Mouse (Mus musculus) liver, adult 2 months (tissue): ENCODE measurements around the gene Glrp1. TPM values are rescaled to one million over a fixed set of nuclear protein-coding genes. Genes with fewer than 3 reads are reported as not detected.

Experiments
- DNase-seq: peaks from one replicate; pipeline ENCODE4 v3.0.0-alpha.2; 2011; ENCODE audit warnings: low read depth, low spot score; ENCODE audit errors: extremely low read depth
- H3K27ac ChIP-seq: fragments of 200-500 bp; replicated peaks from 2 replicates; pipeline ENCODE4 v1.5.1; 2012; ENCODE audit warnings: low read depth, mild to moderate bottlenecking, control low read depth, inconsistent platforms, low read length; ENCODE audit not compliant: insufficient read depth
- H3K27me3 ChIP-seq: fragments of 200-500 bp; 2 replicates; pipeline ENCODE4 v1.6.1; 2012; ENCODE audit warnings: mild to moderate bottlenecking, moderate library complexity, low read length, inconsistent platforms; ENCODE audit not compliant: control insufficient read depth, insufficient read depth
- H3K36me3 ChIP-seq: fragments of 200-500 bp; 2 replicates; pipeline ENCODE4 v1.6.1; 2012; ENCODE audit warnings: low read length, inconsistent platforms; ENCODE audit not compliant: control insufficient read depth, insufficient read depth
- H3K4me1 ChIP-seq: fragments of 200-500 bp; 2 replicates; pipeline ENCODE4 v1.6.1; 2011; ENCODE audit warnings: low read length; ENCODE audit not compliant: control insufficient read depth, insufficient read depth
- H3K4me3 ChIP-seq: fragments of 200-500 bp; 2 replicates; pipeline ENCODE4 v1.5.1; 2011; ENCODE audit warnings: low read depth, mild to moderate bottlenecking, control low read depth, low read length, moderate library complexity; ENCODE audit not compliant: insufficient read depth
- H3K79me2 ChIP-seq: fragments of 200-500 bp; 2 replicates; pipeline ENCODE4 v1.6.1; 2012; ENCODE audit warnings: inconsistent platforms, mild to moderate bottlenecking, low read length, moderate library complexity; ENCODE audit not compliant: control insufficient read depth, insufficient read depth
- H3K9ac ChIP-seq: fragments of 200-500 bp; 2 replicates; pipeline ENCODE4 v1.6.1; 2012; ENCODE audit warnings: low read depth, mild to moderate bottlenecking, control low read depth, inconsistent platforms, low read length
- CTCF ChIP-seq: fragments of 200-500 bp; IDR thresholded peaks from 2 replicates; pipeline ENCODE4 v1.5.1; 2011; ENCODE audit warnings: low read depth, low read length, control low read depth
- POLR2A ChIP-seq: fragments of 200-500 bp; IDR thresholded peaks from 2 replicates; pipeline ENCODE4 v1.6.1; 2011; ENCODE audit warnings: low read length, control low read depth; ENCODE audit not compliant: insufficient read depth; ENCODE audit errors: extremely low read depth
- WGBS: fragments of 180-500 bp; shearing (Covaris S2); methylation state at CpG from one replicate; pipeline ENCODE4 v1.1.7; 2018; 5-methylcytosine and 5-hydroxymethylcytosine counted together
- polyA plus RNA-seq: library from polyadenylated mRNA; depleted of rRNA; stranded (reverse); fragments of >200 nt; gene quantifications from 2 replicates; pipeline ENCODE4 v1.2.3, GENCODE M21; 2012
- total RNA-seq: library from RNA; depleted of rRNA; stranded (reverse); fragments of >200 nt; gene quantifications from 2 replicates; pipeline ENCODE4 v1.2.3, GENCODE M21; 2014

Glrp1 gene
- total and polyA plus RNA-seq, 2 experiments = 0.04 to 0.09 TPM

GRCm38 (mm10) chr1:88547172-88547571 is 37.3 kb upstream of the Glrp1 start:
- H3K27me3 ChIP-seq = peaks cover 2% of the 10 kb centered on the region; the same call in 1 of the 2 replicates
- no peak for DNase-seq
- no peak overlapping the region for H3K9ac ChIP-seq
- TF ChIP-seq POLR2A (no peak), CTCF (no peak)
- H3K79me2 ChIP-seq = no peaks in the 10 kb centered on the region
- no peaks in the 10 kb centered on the region for H3K36me3 ChIP-seq
- 78% methylated on average over 7 of the region's 7 CpGs for WGBS
- H3K4me1 ChIP-seq = no peaks in the 10 kb centered on the region
- H3K4me3 ChIP-seq = no peak overlapping the region
- H3K27ac ChIP-seq = no peak overlapping the region

- Histone ChIP-seq H3K36me3 (no peaks in the 10 kb centered on the region), H3K27me3 (0 out of 2 replicates have a peak, but pooled peaks cover 2% of the 10 kb centered on the region), H3K9ac (no peak overlapping the region), H3K27ac (no peak overlapping the region), H3K4me3 (no peak overlapping the region), H3K79me2 (no peaks in the 10 kb centered on the region), H3K4me1 (no peaks in the 10 kb centered on the region)
- no peak for TF ChIP-seq CTCF
- TF ChIP-seq POLR2A = no peak
- 66% methylated on average over 4 of the region's 4 CpGs for WGBS
- no peak for DNase-seq
These were observed 33.7 kb upstream of the Glrp1 start for GRCm38 (mm10) chr1:88543608-88544007.

GRCm38 (mm10) chr1:88539823-88540222 is 30.0 kb upstream of the Glrp1 start:
- H3K4me3 ChIP-seq = no peak overlapping the region
- no peak for TF ChIP-seq CTCF
- no peak for TF ChIP-seq POLR2A
- 0 out of 2 replicates have a peak, but pooled peaks cover 2% of the 10 kb centered on the region for H3K27me3 ChIP-seq
- no peak overlapping the region for H3K9ac ChIP-seq
- no peak overlapping the region for H3K27ac ChIP-seq
- no peaks in the 10 kb centered on the region for H3K79me2 ChIP-seq
- no peak for DNase-seq
- no peaks in the 10 kb centered on the region for H3K4me1 ChIP-seq
- no peaks in the 10 kb centered on the region for H3K36me3 ChIP-seq
- 70% methylated on average over 3 of the region's 3 CpGs for WGBS

- Histone ChIP-seq H3K4me1 (no peaks in the 10 kb centered on the region), H3K9ac (no peak overlapping the region), H3K36me3 (no peaks in the 10 kb centered on the region), H3K27ac (no peak overlapping the region), H3K27me3 (0 out of 2 replicates have a peak, but pooled peaks cover 2% of the 10 kb centered on the region), H3K4me3 (no peak overlapping the region), H3K79me2 (no peaks in the 10 kb centered on the region)
- WGBS = 84% methylated on average over 7 of the region's 7 CpGs
- no peak for DNase-seq
- TF ChIP-seq CTCF (no peak), POLR2A (no peak)
These were observed 29.4 kb upstream of the Glrp1 start for GRCm38 (mm10) chr1:88539256-88539655.

- no peak for DNase-seq
- Histone ChIP-seq H3K27me3 (no peaks in the 10 kb centered on the region), H3K36me3 (no peaks in the 10 kb centered on the region), H3K9ac (no peak overlapping the region), H3K4me3 (no peak overlapping the region), H3K79me2 (no peaks in the 10 kb centered on the region), H3K4me1 (no peaks in the 10 kb centered on the region), H3K27ac (no peak overlapping the region)
- no peak for TF ChIP-seq POLR2A
- no peak for TF ChIP-seq CTCF
- 85% methylated on average over 1 of the region's 1 CpGs for WGBS
These were observed 26.4 kb upstream of the Glrp1 start for GRCm38 (mm10) chr1:88536308-88536707.

GRCm38 (mm10) chr1:88534091-88534490 is 24.2 kb upstream of the Glrp1 start:
- Histone ChIP-seq H3K4me3 (no peak overlapping the region), H3K4me1 (no peaks in the 10 kb centered on the region), H3K9ac (no peak overlapping the region), H3K36me3 (no peaks in the 10 kb centered on the region), H3K27ac (no peak overlapping the region), H3K27me3 (no peaks in the 10 kb centered on the region), H3K79me2 (no peaks in the 10 kb centered on the region)
- DNase-seq = no peak
- no peak for TF ChIP-seq POLR2A
- TF ChIP-seq CTCF = no peak
- 70% methylated on average over 5 of the region's 5 CpGs for WGBS
